Mouse (Mus musculus) layer of hippocampus, adult 9-11 months (tissue): ENCODE results near the gene Trip10.

Experiments used
- DNase-seq: peaks from one replicate; pipeline ENCODE4 v3.0.0; 2022

The Trip10 gene

DNA sequence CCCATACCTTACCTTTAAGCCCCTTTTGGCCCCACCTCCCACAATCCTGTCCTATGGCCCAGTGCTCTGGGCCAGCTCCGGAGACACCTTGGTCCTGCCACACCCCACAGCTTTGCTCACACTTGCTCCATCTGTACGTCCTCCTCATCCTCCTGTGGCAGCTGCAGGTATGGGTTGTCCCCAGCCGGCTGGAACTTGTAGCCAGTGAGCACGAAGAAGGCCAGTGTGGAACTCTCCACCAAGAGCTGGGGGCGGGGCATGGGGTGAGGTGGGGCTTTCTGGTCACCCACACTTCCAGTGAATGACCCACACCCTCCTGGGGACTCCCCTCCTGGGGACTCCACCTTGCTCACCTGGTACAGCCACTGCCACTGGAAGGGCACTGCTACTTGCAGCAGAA, 13.5 kb upstream of the Trip10 start:
- DNase-seq: no peak

DNA sequence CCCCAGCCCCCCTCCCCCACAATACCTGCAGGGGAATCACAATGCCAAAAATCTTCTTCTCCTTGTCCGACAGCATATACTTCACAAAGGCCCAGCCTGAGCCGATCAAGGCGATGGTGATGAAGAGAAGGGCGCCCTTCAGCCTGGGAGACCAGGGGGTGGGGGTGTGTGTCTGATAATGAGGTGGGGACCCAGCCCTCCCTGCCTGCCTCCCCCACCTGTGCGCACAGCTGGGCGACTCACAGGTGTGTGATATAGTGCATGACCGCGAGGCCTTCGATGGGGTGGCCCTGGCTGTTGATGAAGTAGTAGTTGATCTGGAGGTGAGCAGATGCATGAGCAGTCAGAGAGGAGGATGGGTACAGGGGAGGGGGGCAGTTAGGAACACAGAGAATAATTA, 12.1 kb upstream of the Trip10 start:
- DNase-seq: no peak

DNA sequence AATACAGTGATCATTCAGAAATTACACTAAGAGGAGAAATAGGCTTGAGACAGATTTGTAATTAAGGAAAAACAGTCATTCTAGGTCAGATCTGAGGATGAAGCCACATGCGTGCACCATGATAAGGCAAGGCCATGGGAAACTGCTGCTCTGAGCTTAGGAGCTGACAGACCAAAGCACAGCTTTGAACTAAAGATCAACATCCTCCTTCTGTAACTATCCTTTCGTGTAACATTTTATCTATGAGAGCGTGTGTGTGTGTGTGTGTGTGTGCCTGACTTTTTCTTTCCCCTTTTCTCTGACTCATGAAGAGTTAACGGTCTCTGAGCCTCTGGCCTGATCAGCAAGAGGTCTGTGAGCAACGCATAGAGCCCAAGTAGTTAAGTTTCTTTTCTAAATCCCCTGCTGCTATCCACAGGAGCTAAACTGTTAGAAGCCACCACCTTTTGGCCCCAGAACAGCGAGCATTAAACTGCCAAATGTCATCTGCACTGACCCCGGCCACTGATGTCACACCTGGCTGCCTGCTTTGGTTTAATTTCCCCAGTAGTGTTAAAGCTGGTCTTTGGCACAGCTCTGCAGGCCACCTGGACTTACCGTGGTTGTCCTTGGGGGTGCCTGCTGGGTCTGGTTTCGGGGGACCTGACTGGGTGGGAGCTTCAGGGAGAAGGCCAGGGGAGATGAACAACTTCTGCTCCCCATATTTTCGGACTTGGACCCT, 5.4 kb upstream of the Trip10 start:
- no peak for DNase-seq

DNA sequence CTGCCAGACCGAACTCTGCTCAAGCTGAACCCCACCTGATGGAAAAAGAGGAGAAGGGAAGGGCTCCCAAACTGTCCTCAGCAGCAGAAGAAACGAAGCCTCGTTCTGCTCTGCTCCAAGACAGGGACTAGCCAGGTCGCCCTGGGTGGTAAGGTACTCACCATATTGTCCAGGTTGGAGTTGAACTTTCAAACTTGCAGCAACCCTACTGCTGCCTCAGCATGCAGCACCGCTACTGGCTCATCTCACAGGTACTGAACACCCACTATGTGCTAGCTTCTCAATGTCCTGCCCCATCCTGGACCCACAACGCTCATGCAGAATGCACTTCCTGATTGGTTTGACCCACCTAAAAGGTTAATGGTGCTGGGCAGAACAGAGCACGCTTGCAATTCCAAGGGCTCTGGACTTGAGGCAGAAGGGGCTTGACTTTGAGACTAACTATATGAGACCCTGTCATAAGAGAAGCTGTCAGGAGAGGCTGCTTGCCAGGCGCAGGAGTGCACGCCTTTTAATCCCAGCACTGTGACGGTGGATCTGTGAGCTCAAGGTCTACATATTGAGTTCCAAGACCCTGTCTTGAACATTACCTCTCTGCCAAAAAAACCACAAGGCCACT, 3.8 kb upstream of the Trip10 start:
- DNase-seq: no peak

DNA sequence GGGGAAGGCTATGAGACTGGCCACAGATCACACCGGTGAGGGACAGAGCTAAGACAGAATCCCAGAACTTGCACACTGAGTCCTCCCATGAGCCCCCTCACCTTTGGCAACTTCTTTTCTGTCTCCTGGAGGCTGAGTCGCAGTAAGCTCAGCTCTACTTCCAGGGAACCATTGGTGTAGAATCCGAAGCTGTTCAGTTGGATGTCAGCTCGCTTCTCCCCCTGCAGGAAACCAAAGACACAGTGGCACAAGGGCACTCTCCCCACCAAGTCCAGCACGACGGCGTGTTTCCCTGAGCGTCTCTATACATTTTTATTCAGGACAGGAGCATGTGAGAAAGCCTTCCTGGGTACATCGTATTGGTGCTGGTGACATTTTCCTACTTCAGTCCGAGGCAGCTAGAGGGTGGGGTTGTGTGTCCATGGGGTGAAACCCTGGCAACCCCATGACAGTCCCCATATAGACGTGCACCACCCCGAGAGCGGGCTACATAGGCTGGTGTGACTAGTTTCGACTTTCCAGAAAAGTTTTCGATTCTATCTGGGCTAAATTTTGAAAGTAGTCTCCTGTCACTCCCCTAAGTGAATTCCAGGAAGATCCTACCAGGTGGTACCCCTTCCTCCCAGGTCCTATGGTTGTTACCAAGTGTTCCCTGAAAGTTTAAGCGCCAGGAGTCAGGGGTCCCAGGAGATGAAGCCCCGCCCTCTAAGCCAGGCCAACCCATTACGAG, 2.4 kb upstream of the Trip10 start:
- DNase-seq: no peak

DNA sequence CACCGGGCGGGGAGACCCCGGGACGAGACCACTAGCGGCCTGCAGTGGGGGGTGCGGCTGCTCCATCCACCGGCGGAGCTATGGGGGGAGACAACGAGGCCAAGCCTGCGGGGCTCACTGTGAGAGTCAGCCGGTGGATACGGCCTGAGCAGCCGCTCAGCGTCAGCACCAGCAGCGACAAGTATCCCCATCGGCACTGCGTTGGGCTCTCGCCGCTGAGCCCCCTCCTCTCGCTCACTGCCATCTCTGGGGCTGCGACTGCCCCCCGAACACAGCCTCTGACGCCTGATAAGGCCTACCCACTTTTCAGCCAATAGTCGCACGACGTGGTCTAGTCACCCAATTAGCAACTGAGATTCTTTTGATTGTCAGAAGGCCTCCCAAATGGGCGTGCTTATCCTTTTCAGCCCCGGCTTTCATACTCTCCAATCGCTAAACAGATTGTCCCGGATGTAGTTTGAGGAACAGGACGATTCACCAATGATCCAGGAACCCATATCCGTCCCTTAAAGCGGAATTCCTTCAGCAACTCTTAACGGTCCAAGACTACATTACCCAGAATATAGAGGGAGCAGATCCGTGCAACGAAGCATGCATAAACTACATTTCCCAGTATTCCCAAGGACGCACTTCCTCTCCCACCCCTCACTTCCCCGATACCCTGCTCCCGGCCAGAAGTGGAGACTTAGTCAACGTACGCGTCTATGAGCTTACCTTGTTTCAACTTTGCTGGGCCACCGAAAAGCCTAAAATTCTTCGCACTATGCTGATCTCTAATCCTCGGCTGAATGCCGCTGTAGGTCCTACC, 1.7 kb upstream of the Trip10 start:
- peak; percentile 99 for DNase-seq

DNA sequence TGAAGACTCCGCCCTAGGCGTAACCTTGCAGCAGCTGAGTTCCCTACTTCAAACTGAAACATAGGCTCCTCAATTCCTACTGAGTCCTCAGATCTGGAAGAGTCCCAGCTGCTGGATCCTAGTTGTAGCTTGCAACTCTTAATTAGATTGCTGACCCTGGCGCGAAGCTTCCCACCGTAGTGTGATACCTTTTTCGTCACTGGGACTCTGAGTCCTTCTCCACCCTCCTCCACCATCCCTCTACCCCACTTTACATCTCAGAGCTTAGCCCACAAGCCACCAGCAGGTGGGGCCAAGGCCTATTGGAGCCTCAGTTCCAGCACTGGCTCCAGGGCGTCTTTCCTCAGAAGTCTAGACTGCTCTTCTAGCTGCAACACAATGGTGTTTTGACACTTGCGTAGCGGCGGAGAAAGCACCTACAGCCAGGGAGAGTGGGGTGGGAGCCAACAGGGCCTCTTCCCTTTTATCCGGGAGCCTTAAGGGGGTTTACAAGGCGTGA, 1.0 kb upstream of the Trip10 start, which contains the start of gene Gpr108:
Gpr108 (minus strand) TSS at position 246 of the 499 bp plus-strand sequence.
- peak; percentile 89 for DNase-seq

DNA sequence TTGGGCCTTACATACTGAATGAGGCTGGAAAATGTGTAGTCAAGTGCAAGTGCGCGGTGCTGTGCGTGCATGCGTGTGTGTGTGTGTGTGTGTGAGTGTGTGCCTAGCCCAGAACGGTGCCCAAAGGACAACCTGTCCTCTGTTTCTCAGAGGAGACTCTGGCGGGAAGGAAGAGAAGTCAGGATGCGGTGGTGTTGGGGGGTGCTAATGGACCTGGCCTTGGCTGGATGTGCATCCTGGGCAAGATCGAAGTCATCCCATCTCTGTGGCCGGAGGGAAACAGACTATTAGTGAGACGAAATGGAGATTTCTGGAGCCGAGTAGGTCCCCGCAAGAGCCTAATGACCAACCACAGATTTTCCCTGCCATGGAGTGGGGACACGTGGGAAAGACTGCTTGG, 484 bp upstream of the Trip10 start:
- peak; percentile 41 for DNase-seq

DNA sequence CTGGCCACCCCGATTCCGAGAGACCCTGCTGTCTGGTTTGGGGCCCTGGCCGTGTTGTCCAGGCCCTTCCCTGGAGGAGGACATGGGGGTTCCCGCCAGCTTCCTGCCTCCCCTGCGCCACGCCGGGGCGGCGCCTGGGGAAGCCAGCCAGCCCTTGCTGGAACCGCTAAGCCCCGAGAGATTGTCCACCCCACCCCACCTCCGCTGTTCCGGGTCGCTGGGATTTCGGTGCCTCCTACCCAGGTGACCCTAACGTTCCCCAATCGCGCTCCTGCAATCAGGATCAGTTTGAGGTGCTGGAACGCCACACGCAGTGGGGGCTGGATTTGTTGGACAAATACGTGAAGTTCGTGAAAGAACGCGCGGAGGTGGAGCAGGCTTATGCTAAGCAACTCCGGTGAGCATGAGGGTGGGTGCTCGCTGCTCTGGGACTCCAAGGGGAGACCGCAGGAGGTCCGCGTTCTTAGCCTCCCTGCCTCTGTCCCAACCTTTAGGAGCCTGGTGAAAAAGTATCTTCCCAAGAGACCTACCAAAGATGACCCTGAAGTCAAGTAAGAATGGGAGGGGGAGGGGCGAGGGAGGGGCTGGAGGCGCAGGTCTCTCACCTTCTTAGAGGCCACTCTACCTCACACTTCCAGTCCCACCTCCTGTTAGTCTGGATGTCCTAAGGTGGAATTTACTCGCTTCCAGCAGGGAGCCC, 1.4 kb downstream of the Trip10 start:
- no peak for DNase-seq

DNA sequence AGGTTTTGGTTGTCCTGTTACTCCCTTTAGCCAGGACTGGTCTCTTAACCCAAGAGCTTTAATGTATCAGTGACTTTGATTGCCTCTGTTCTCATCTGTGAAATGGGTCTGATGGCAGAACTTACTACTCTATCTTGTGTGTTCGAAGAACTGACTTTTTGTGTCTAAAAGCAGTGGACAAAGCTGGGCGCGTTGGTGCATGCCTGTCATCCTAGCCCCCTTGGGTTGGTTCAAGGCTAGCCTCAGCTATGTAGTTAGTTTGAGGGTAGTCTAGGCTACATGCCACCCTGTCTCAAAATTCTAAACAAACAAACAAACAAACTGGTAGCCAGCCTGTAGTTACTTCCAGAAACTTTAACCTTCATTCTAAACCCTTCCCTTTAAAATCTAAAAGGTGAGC, 2.2 kb downstream of the Trip10 start:
- no peak for DNase-seq

DNA sequence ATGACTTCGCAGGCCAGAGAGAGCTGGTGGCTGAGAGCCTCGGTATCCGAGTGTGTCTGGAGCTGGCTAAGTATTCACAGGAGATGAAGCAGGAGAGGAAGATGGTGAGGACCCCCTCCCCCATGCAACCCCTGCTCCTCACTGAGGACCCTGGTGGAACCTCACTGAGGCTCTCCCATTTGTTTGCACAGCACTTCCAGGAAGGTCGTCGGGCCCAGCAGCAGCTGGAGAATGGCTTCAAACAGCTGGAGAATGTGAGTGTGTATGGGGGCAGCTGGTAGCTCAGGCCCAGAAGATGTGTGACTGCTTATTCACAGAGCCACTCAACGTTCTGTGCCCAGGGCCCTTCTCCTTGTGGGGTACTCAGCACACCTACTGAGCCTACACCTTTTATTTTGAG, 4.1 kb downstream of the Trip10 start:
- DNase-seq: no peak

DNA sequence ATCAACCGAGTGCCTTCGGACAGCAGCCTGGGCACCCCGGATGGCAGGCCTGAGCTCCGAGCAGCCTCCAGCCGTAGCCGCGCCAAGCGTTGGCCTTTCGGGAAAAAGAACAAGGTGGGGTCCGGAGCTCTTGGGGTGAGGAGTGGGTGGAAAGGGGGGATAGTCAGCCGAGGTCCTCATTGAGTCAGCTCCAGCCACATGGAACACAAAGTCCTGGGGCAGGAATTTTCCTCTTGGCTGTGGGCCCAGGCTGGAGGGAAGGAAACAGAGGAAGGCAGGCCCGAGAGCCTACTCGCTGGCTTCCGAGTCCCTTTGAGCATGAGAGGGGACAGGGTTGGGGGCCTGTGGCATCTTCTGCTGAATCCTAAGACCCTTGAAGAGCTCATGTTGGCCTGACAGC, 6.1 kb downstream of the Trip10 start:
- no peak for DNase-seq

DNA sequence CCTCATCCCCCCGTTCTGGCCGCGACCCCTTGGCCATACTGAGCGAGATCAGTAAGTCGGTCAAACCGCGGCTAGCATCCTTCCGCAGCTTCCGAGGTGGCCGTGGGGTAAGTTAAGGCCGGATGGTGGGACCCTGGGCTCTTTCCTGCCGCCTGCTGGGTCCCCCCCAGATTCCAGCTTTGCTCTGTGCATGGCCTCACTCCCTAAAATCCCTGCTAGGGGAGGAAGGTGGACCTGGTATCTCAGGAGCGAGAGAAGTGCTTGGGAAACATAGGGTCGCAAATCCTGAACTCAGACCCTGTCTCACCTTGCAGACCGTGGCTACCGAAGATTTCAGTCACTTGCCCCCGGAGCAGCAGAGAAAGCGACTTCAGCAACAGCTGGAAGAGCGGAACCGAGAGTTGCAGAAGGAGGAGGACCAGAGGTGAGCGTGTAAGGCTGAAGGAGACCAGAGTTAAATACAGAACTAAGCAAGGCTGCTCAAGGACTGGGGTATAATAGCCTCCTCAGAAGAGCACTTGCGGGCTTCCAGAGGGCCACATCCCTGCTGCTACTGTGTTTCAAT, 7.7 kb downstream of the Trip10 start:
- no peak for DNase-seq

DNA sequence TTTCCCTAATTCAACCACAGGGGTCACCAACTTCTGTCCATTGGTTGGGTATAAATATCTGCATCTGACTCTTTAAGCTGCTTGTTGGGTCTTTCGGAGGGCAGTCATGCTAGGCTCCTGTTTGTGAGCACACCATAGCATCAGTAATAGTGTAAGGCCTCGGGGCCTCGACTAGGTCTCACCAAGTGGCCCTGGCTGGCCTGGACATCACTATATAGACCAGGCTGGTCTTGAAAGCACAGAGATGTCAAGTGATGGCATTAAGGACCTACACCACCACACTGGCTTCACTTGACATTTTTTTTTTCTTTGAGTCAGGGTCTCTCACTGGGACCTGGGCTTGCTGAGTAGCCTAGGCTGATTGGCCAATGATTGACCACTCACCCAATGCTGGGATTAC, 8.9 kb downstream of the Trip10 start:
- DNase-seq: no peak

DNA sequence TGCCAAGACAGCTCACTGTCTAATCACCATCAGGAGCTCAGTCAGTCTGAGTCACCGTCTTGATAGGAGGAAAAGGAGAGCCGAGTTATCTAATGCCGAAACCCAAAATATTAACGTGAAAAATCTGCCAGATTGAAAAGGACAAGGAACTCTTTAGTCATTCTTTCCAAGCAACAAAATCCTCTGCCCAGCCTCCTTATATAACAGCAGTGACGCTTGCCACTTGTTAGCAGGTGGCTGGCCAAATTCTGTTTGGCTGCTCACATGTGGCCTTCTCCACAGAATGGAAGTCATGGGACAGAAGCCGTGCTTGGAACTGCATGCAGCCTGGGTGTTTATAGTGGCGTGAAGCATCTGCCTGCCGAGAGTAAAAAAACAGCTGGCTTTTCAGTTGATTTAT, 10.5 kb downstream of the Trip10 start:
- peak; percentile 46 for DNase-seq

DNA sequence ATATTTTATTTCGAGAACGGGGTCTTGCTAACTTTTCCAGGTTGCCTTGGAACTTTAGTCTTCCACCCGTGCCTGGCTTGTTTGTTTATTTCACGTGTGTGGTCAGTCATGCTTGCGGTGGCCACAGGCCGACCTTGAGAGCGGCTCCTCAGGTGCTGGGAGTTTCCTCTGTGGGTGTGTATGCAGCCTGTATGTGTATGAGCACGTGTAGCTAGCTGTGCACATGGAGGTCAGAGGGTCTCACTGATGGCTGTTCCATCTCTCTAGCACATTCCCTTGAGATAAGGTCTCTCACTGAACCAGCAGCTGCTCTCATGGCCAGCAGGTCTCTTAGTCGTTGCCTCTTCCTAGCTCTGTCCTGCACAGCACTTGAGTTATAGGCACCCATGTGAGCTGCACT, 11.1 kb downstream of the Trip10 start:
- no peak for DNase-seq

DNA sequence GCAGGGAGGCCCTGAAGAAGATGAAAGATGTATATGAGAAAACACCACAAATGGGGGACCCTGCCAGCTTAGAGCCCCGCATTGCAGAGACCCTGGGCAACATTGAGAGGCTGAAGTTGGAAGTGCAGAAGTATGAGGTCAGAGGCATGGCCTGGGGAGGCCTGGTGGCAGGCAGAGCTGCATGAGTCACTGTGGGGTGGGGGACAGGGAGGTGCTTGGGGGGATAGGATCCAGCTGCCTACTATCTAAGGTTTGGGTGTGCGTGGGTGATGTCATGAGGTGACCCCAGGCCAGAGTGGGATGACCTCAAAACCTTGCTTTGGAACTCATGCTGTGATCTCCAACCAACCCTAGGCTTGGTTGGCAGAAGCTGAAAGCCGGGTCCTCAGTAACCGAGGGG, 12.0 kb downstream of the Trip10 start:
- DNase-seq: no peak

DNA sequence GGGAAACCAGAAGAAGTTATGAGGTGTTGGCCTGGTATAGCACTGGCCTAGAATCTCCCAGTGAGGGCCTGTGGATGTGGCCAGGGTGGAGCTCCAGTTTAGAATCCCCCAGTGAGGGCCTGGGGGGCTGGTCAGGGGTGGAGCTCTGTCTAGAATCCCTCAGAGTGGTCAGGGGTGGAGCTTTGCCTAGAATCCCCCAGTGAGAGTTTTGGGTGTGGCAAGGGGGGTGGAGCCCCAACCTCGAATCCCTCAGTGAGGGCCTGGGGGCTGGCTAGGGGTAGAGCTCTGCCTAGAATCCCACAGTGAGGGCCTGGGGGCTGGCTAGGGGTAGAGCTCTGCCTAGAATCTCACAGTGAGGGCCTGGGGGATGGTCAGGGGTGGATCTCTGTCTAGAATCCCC, 12.5 kb downstream of the Trip10 start:
- DNase-seq: no peak

DNA sequence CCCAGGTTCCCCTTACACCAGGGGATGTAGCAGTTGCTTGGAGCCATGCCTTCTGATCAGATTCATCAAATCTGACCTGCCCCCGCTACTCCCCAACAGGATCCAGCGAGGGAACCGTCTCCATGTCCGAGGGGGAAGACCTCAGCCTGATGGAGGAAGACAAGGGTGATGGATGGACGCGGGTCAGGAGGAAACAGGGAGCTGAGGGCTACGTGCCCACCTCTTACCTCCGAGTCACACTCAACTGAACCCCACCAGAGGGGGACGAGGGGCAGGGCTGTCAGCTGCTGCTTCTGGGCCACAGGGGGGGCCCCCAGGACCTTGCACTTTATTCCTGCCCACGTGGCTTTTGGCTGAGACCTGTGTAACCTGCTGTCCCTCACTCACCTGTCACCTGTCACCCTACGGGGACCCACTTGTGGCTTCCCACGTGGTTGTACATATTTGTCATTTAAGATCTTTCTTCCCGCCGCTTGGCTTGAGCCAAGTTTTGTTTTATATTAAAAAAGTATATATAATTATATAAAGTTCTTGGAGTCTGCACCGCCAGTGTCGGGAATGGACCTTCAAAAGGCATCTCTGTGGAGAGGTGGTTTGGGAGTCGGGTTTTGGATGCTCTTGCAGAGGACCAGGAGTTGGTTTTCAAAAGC, 13.8 kb downstream of the Trip10 start:
- no peak for DNase-seq

DNA sequence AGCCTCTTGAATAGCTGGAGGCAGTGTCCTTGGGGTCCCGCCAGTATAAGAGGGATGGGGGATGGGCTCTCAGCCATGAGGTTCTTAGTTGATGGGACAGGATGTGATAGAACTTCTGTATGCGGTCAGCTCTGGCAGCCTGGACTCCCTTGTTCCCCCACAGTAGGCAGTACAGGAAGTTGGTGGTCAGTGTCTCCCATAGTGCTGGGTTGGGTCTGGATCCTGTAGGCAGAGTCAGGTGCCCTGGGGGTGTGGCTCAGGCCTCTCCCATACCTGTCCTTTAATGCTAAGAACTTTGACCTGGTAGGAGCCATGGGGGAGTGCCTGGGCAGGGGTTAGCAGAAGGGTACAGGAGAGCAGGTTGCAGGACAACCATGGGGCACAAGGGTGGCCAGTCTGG, 14.9 kb downstream of the Trip10 start:
- no peak for DNase-seq
